Mouse (Mus musculus) erythroblast, adult 5-6 weeks (primary cell): ENCODE results near the gene Trim43a. TPM values are rescaled to one million over a fixed set of nuclear protein-coding genes. Genes with fewer than 3 reads are reported as not detected.

Experiments
- total RNA-seq, 2 experiments: library from RNA; stranded (forward) in 1 of 2; stranded (reverse) in 1 of 2; fragments of 150-400 nt in 1 of 2; fragments of 200-764, 138-1000 nt in 1 of 2; gene quantifications; 2 replicates each; pipeline versions ENCODE4 v1.2.3 to v1.2.4; 2015 to 2017; ENCODE audit warnings: low replicate concordance in 2 of 2

Gene Trim43a
- total RNA-seq, 2 experiments from 2014 or later, result not detected

Other genes starting within 250 kb of the Trim43a start
- gene Snx14, start 141.9 kb upstream of the Trim43a start, total RNA-seq (2015; ENCODE audit: low replicate concordance), result 12.7 and 19.6 TPM in 2 replicates
- gene Snx14, start 141.9 kb upstream of the Trim43a start, total RNA-seq (2017; ENCODE audit: low replicate concordance), result 12.8 and 12.9 TPM in 2 replicates
- gene Gm20537, start 124.3 kb upstream of the Trim43a start, total RNA-seq (2015; ENCODE audit: low replicate concordance), result not detected in 2 replicates
- not detected in 2 replicates for gene Gm20537, start 124.3 kb upstream of the Trim43a start, total RNA-seq (2017; ENCODE audit: low replicate concordance)
- 50.6 and 51.7 TPM in 2 replicates for gene Syncrip, start 98.3 kb upstream of the Trim43a start, total RNA-seq (2015; ENCODE audit: low replicate concordance)
- 36.5 and 38.8 TPM in 2 replicates for gene Syncrip, start 98.3 kb upstream of the Trim43a start, total RNA-seq (2017; ENCODE audit: low replicate concordance)
- 46.2 and 62.8 TPM in 2 replicates for gene Zfp949, start 32.9 kb upstream of the Trim43a start, total RNA-seq (2015; ENCODE audit: low replicate concordance)
- 79.1 and 99.0 TPM in 2 replicates for gene Zfp949, start 32.9 kb upstream of the Trim43a start, total RNA-seq (2017; ENCODE audit: low replicate concordance)
- gene Mthfsl, start 139.4 kb downstream of the Trim43a start, total RNA-seq (2015; ENCODE audit: low replicate concordance), result 8.5 and 21.3 TPM in 2 replicates
- gene Mthfsl, start 139.4 kb downstream of the Trim43a start, total RNA-seq (2017; ENCODE audit: low replicate concordance), result 6.1 and 10.2 TPM in 2 replicates
- gene Bcl2a1d, start 151.0 kb downstream of the Trim43a start, total RNA-seq (2015; ENCODE audit: low replicate concordance), result 1.7 and 11.7 TPM in 2 replicates
- gene Bcl2a1d, start 151.0 kb downstream of the Trim43a start, total RNA-seq (2017; ENCODE audit: low replicate concordance), result 3.1 and 3.3 TPM in 2 replicates